Mouse (Mus musculus) gastrocnemius, adult 18-20 months (tissue): ENCODE measurements around the gene Dennd4c. TPM values are rescaled to one million over a fixed set of nuclear protein-coding genes. Genes with fewer than 3 reads are reported as not detected.

Experiments
- DNase-seq: peaks from one replicate; pipeline ENCODE4 v3.0.0; 2021; ENCODE audit warnings: low spot score
- total RNA-seq, 2 experiments: library from RNA; stranded (reverse); gene quantifications; 2 replicates each; pipeline ENCODE4 v1.2.3; 2021

Dennd4c gene
- total RNA-seq, 2 experiments from 2014 or later, result 29.1 to 29.2 TPM

GRCm38 (mm10) chr4:86881178-86881577 lies 132.8 kb downstream of the Dennd4c start:
- DNase-seq, result no peak

- no peak for DNase-seq
Observed at GRCm38 (mm10) chr4:86882413-86882812, 134.1 kb downstream of the Dennd4c start.

DNA sequence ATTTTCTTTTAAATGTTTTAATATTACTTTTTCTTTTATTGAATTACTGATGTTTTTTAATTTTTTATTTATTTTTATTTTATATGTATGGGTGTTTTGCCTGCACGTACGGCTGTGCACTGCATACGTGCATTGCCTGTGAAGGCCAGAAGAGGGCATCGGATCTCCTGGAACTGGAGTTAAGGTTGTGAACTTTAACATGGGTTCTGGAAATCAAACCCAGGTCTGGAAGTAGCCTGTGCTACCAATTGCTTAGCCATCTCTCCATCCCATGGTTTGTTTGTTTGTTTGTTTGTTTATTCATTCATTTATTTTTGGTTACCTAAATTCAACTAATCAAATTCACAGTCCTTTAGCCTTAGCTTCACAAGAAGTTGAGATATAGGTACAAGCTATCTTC lies 136.6 kb downstream of the Dennd4c start:
- peak; percentile 36 for DNase-seq

DNA sequence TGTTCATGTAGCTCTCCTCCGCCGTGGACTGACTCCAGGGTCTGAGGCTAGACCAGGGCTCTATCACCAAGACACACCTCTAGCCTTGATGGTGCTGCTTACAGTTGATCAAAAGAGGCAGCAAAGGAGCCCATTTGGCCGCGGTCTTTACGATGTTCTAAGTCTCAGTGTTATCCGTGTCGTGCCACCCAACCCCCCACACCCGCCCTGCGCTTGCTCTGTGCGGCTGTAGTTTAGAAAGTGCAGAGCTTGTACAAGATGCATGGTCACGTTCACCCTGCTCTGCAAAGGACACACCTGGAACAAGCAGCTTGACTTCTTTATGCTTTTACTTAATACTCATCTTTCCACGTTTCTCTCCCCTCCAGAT lies 137.4 kb downstream of the Dennd4c start:
- no peak for DNase-seq

- DNase-seq, result peak; percentile 19
Observed at GRCm38 (mm10) chr4:86886160-86886878, 138.0 kb downstream of the Dennd4c start.

- no peak for DNase-seq
Observed at GRCm38 (mm10) chr4:86887879-86888278, 139.5 kb downstream of the Dennd4c start.

GRCm38 (mm10) chr4:86897411-86897810 lies 149.1 kb downstream of the Dennd4c start:
- DNase-seq, result peak; percentile 32

DNA sequence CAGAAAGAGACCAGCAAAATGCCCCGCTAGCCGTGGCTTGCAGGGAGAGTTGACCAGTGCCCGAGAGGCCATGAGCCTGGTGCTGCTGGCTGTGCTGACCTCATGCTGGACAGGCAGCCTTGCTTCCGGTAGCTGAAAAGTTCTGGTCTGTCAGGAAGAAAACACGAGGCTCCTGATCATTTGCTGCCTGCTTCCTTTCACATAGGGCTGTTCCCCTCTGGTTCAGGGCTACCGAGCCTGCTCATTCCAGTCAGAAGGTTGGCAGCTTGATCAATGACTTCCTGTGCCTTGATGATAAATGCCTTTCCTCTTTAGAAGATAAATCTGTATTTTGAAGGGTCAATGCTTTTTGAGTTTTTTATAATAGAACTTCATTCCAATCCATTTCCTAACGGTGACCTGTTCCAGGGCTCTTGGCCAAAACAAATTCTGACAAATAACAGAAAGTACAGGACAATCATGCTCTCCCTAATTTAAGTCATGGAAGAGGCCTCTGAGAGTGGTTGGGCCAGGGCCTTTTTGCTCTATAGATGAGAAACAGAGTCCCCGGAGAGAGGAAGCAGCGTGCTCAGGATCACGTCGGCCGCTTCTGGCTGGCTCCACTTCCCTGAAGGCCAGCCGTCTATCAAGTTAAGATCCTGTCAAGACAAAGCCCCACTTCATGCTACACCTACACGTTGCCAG lies 150.6 kb downstream of the Dennd4c start:
- peak; percentile 38 for DNase-seq

Other genes with a start within 250 kb of the Dennd4c start
- not detected for gene Saxo1, start 190.2 kb upstream of the Dennd4c start, total RNA-seq
- gene Rraga, start 172.9 kb upstream of the Dennd4c start, total RNA-seq, result 10 to 100 TPM; 48.6 to 51.3 TPM
- 1 to 10 TPM; 4.8 to 5.5 TPM for gene Haus6, start 136.5 kb upstream of the Dennd4c start, total RNA-seq
- gene Plin2, start 78.5 kb upstream of the Dennd4c start, total RNA-seq, result 10 to 100 TPM; 59.8 to 66.3 TPM
- 100 to 1,000 TPM; 423 to 439 TPM for gene Rps6, start 108.9 kb downstream of the Dennd4c start, total RNA-seq
- gene Acer2, start 125.8 kb downstream of the Dennd4c start, total RNA-seq, result 1 to 10 TPM; 1.1 to 1.9 TPM